Mouse (Mus musculus) heart, embryonic 11.5 days (tissue): ENCODE results near the gene Tln2. TPM values are rescaled to one million over a fixed set of nuclear protein-coding genes. Genes with fewer than 3 reads are reported as not detected.
A peak's percentile ranks its signal among the peaks of the same experiment; 100 is the strongest.

Source experiments
- ATAC-seq: fragments of 200-750 bp; cut with Nextera tagmentation; replicated peaks from 2 replicates; pipeline ENCODE4 v1.8.0; 2017; ENCODE audit warnings: moderate library complexity; ENCODE audit not compliant: insufficient number of reproducible peaks, low FRiP score, low TSS enrichment
- H3K27ac ChIP-seq: fragments of 300-500 bp; sonication (generic); 2 replicates; pipeline ENCODE4 v1.5.1; 2014; ENCODE audit warnings: mild to moderate bottlenecking, low read depth, low read length
- H3K27me3 ChIP-seq: fragments of 300-500 bp; sonication (generic); 2 replicates; pipeline ENCODE4 v1.6.1; 2014; ENCODE audit warnings: mild to moderate bottlenecking, low read length, mixed read lengths; ENCODE audit not compliant: control insufficient read depth, insufficient read depth
- H3K36me3 ChIP-seq: fragments of 300-500 bp; sonication (generic); 2 replicates; pipeline ENCODE4 v1.6.1; 2014; ENCODE audit warnings: mild to moderate bottlenecking, low read length, moderate library complexity, mixed read lengths; ENCODE audit not compliant: control insufficient read depth, insufficient read depth
- H3K4me1 ChIP-seq: fragments of 300-500 bp; sonication (generic); 2 replicates; pipeline ENCODE4 v1.6.1; 2014; ENCODE audit warnings: low read length; ENCODE audit not compliant: control insufficient read depth, insufficient read depth
- H3K4me2 ChIP-seq: fragments of 300-500 bp; sonication (generic); 2 replicates; pipeline ENCODE4 v1.6.1; 2014; ENCODE audit warnings: mild to moderate bottlenecking, moderate library complexity
- H3K4me3 ChIP-seq: fragments of 300-500 bp; sonication (generic); 2 replicates; pipeline ENCODE4 v1.5.1; 2014; ENCODE audit warnings: low read depth, low read length
- H3K9ac ChIP-seq: fragments of 300-500 bp; sonication (generic); 2 replicates; pipeline ENCODE4 v1.6.1; 2014; ENCODE audit warnings: mild to moderate bottlenecking, low read depth, low read length, moderate library complexity
- H3K9me3 ChIP-seq: fragments of 300-500 bp; sonication (generic); replicated peaks from 2 replicates; pipeline ENCODE4 v1.6.1; 2016; ENCODE audit warnings: low read length; ENCODE audit not compliant: control insufficient read depth
- WGBS: fragments of 180-500 bp; shearing (Covaris S2); extraction: QIAGEN DNeasy Blood & Tissue Kit; methylation state at CpG from one replicate; pipeline ENCODE4 v1.1.7; 2014; ENCODE audit not compliant: insufficient replicate concordance; 5-methylcytosine and 5-hydroxymethylcytosine counted together
- polyA plus RNA-seq: library from polyadenylated mRNA; unstranded; fragments of >200 nt; fragmentation: Nextera tagmentation; extraction: Ambion mirVana; gene quantifications from 2 replicates; pipeline ENCODE4 v1.2.1, GENCODE M21; 2014

The Tln2 gene
- polyA plus RNA-seq, 1 experiment from 2014 or later: 43.8 TPM

GRCm38 (mm10) chr9:67572790-67573682, 13.5 kb upstream of the Tln2 start:
- no peaks in the 10 kb centered on the region for H3K9me3 ChIP-seq
- H3K4me1 ChIP-seq: peaks cover 10% of the 10 kb centered on the region
- no peaks in the 10 kb centered on the region for H3K27me3 ChIP-seq
- H3K4me2 ChIP-seq: no peak overlapping the region; the same call in 1 of the 2 replicates
- no peaks in the 10 kb centered on the region for H3K36me3 ChIP-seq
- WGBS: 55% methylated on average over 10 of the region's 10 CpGs
- ATAC-seq: no peak
- peak overlapping the region; percentile 22; the same call in 1 of the 2 replicates for H3K9ac ChIP-seq
- H3K27ac ChIP-seq: no peak overlapping the region
- H3K4me3 ChIP-seq: no peak overlapping the region

GRCm38 (mm10) chr9:67565801-67566258, 6.3 kb upstream of the Tln2 start:
- ATAC-seq: peak; percentile 55; the same call in 1 of the 2 replicates
- Histone ChIP-seq H3K4me1 (peaks cover 7% of the 10 kb centered on the region; the same call in 1 of the 2 replicates), H3K4me2 (no peak overlapping the region), H3K4me3 (no peak overlapping the region), H3K27me3 (no peaks in the 10 kb centered on the region), H3K9ac (no peak overlapping the region), H3K36me3 (no peaks in the 10 kb centered on the region), H3K27ac (peak overlapping the region; percentile 55), H3K9me3 (no peaks in the 10 kb centered on the region)
- 50% methylated on average over 6 of the region's 6 CpGs for WGBS

- Histone ChIP-seq H3K9me3 (no peaks in the 10 kb centered on the region), H3K36me3 (no peaks in the 10 kb centered on the region), H3K9ac (0 out of 2 replicates have a peak overlapping the region, but pooled peaks have one; percentile 1), H3K4me3 (no peak overlapping the region), H3K4me1 (peaks cover 8% of the 10 kb centered on the region), H3K4me2 (no peak overlapping the region), H3K27me3 (no peaks in the 10 kb centered on the region), H3K27ac (no peak overlapping the region)
- ATAC-seq: no peak
- WGBS: 91% methylated on average over 8 of the region's 8 CpGs
Measured at GRCm38 (mm10) chr9:67549811-67550501, 9.5 kb downstream of the Tln2 start.

- Histone ChIP-seq H3K4me1 (peaks cover 15% of the 10 kb centered on the region), H3K27me3 (no peaks in the 10 kb centered on the region), H3K4me3 (no peak overlapping the region), H3K4me2 (no peak overlapping the region), H3K36me3 (no peaks in the 10 kb centered on the region), H3K27ac (no peak overlapping the region), H3K9ac (no peak overlapping the region), H3K9me3 (no peaks in the 10 kb centered on the region)
- 27% methylated on average over 4 of the region's 4 CpGs for WGBS
- no peak for ATAC-seq
Measured at GRCm38 (mm10) chr9:67549332-67549731, 10.2 kb downstream of the Tln2 start.

GRCm38 (mm10) chr9:67546650-67547049, 12.9 kb downstream of the Tln2 start:
- ATAC-seq: no peak
- 79% methylated on average over 5 of the region's 5 CpGs for WGBS
- H3K9me3 ChIP-seq: no peaks in the 10 kb centered on the region

GRCm38 (mm10) chr9:67545794-67546193, 13.7 kb downstream of the Tln2 start:
- Histone ChIP-seq H3K9ac (no peak overlapping the region), H3K27me3 (no peaks in the 10 kb centered on the region), H3K27ac (no peak overlapping the region), H3K9me3 (no peaks in the 10 kb centered on the region), H3K36me3 (no peaks in the 10 kb centered on the region), H3K4me2 (no peak overlapping the region), H3K4me1 (peaks cover 16% of the 10 kb centered on the region), H3K4me3 (no peak overlapping the region)
- no peak for ATAC-seq
- 78% methylated on average over 3 of the region's 3 CpGs for WGBS

More at GRCm38 (mm10) chr9:67546650-67547049, 12.9 kb downstream of the Tln2 start:
- Histone ChIP-seq H3K27me3 (no peaks in the 10 kb centered on the region), H3K9ac (no peak overlapping the region), H3K4me3 (no peak overlapping the region), H3K27ac (no peak overlapping the region), H3K4me1 (peaks cover 15% of the 10 kb centered on the region), H3K36me3 (no peaks in the 10 kb centered on the region), H3K4me2 (no peak overlapping the region)

- Histone ChIP-seq H3K4me3 (no peak overlapping the region), H3K9me3 (no peaks in the 10 kb centered on the region), H3K27me3 (no peaks in the 10 kb centered on the region), H3K9ac (no peak overlapping the region), H3K4me1 (peaks cover 23% of the 10 kb centered on the region), H3K4me2 (no peak overlapping the region), H3K36me3 (no peaks in the 10 kb centered on the region), H3K27ac (no peak overlapping the region)
- WGBS: 63% methylated on average over 7 of the region's 7 CpGs
- ATAC-seq: no peak
Measured at GRCm38 (mm10) chr9:67544783-67545182, 14.7 kb downstream of the Tln2 start.

GRCm38 (mm10) chr9:67541948-67542347, 17.6 kb downstream of the Tln2 start:
- no peaks in the 10 kb centered on the region for H3K36me3 ChIP-seq
- H3K9ac ChIP-seq: no peak overlapping the region
- no peak overlapping the region for H3K27ac ChIP-seq
- no peaks in the 10 kb centered on the region for H3K27me3 ChIP-seq
- no peak overlapping the region for H3K4me3 ChIP-seq
- ATAC-seq: no peak
- peaks cover 20% of the 10 kb centered on the region for H3K4me1 ChIP-seq
- H3K9me3 ChIP-seq: no peaks in the 10 kb centered on the region
- H3K4me2 ChIP-seq: no peak overlapping the region
- 70% methylated on average over 8 of the region's 8 CpGs for WGBS
